8 mouse cellular contexts compared by ENCODE assay signal in the genomic region with DNA sequence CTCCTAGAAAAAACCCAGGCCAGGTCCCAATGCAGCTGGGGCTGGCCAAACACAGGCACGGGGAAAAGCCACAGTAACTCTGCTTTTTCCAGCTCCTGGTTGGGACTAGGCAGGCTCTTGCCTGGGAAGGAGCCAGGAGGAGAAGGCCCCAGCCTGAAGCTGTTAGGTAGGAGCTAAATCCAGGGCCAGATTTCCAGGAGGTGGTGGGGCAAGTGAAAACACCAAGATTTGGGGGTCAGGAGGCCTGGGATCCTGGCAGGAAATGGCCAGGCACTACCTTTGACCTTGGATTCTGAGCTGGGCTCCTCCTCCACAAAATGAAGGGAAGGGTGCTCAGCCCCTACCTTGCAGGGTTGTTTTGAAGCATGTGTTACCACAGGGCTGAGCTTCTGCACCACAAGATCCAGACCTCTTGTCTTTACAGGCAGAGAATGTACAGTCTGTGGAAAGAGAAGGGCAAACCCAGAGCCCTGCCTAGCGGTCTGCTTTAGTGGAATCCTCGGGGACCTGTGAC. TPM values are rescaled to one million over a fixed set of nuclear protein-coding genes. Genes with fewer than 3 reads are reported as not detected.
DNase-seq lines count a peak whose midpoint lies in the region; ATAC-seq and TF ChIP-seq lines count a peak whose summit lies in the region.

A gene (minus strand): TSS at position 464 of the 514 bp plus-strand sequence.

- peak within 1 kb of the TSS; percentile 45 for H3K4me2 ChIP-seq in forebrain, embryonic 16.5 days (ENCODE audit: low read length)
- peak within 1 kb of the TSS; percentile 55 for H3K4me2 ChIP-seq in kidney, embryonic 16.5 days (replicated peaks; ENCODE audit: low read depth, low read length)
- H3K4me2 ChIP-seq in myocyte (ENCODE audit: low read depth): peak within 1 kb of the TSS; percentile 73

- 0 out of 2 replicates have a peak within 1 kb of the TSS, but pooled peaks have one; percentile 16 for H3K9ac ChIP-seq in forebrain, embryonic 16.5 days (replicated peaks; ENCODE audit: low read depth, low read length)
- peak within 1 kb of the TSS; percentile 70 for H3K9ac ChIP-seq in kidney, embryonic 16.5 days (replicated peaks; ENCODE audit: low read length)

- H3K79me2 ChIP-seq in myocyte (ENCODE audit: control insufficient read depth, insufficient read depth): peaks cover 40% of the 10 kb centered on the region

- no peak for TF ChIP-seq POLR2A in myocyte (IDR thresholded peaks at IDR 0.05; ENCODE audit: insufficient read length, low read depth)

- intact Hi-C loops in left cerebral cortex, postnatal 4 days (cut with DNase I): no loop called here

- DNase-seq in left cerebral cortex, postnatal 4 days: peak; percentile 41
- no peak for DNase-seq in left cerebral cortex, adult 9 months (ENCODE audit: low spot score in 2 of 2)
- no peak for DNase-seq in layer of hippocampus, postnatal 36 days
- no peak for DNase-seq in adrenal gland, adult 8-10 months

- H3K4me1 ChIP-seq in forebrain, embryonic 16.5 days (replicated peaks; ENCODE audit: control insufficient read depth, insufficient read depth, low read length): peaks cover 15% of the 10 kb centered on the region
- H3K4me1 ChIP-seq in kidney, embryonic 16.5 days (ENCODE audit: insufficient read depth, low read length): peaks cover 76% of the 10 kb centered on the region

- peak within 1 kb of the TSS; percentile 16 for H3ac ChIP-seq in myocyte (ENCODE audit: control insufficient read depth, insufficient read length)

- no peaks in the 10 kb centered on the region; the same call in 1 of the 2 replicates for H3K27me3 ChIP-seq in forebrain, embryonic 16.5 days (replicated peaks; ENCODE audit: control insufficient read depth, insufficient read depth, low read length)
- H3K27me3 ChIP-seq in kidney, embryonic 16.5 days (ENCODE audit: insufficient read depth, low read length): no peaks in the 10 kb centered on the region
- H3K27me3 ChIP-seq in myocyte (ENCODE audit: control insufficient read depth, insufficient read depth, insufficient read length): no peaks in the 10 kb centered on the region

- H3K36me3 ChIP-seq in forebrain, embryonic 16.5 days (ENCODE audit: control insufficient read depth, insufficient read depth): no peaks in the 10 kb centered on the region
- no peaks in the 10 kb centered on the region for H3K36me3 ChIP-seq in kidney, embryonic 16.5 days (ENCODE audit: insufficient read depth, low read length)
- no peaks in the 10 kb centered on the region for H3K36me3 ChIP-seq in myocyte (ENCODE audit: control insufficient read depth, insufficient read depth)

- no peak within 1 kb of the TSS for H3K27ac ChIP-seq in forebrain, embryonic 16.5 days (ENCODE audit: low read length)
- peak within 1 kb of the TSS; percentile 73 for H3K27ac ChIP-seq in kidney, embryonic 16.5 days (ENCODE audit: low read length)

- peak within 1 kb of the TSS; percentile 24 for H3K4me3 ChIP-seq in forebrain, embryonic 16.5 days (replicated peaks; ENCODE audit: low read length)
- H3K4me3 ChIP-seq in kidney, embryonic 16.5 days (ENCODE audit: low read length): peak within 1 kb of the TSS; percentile 51
- H3K4me3 ChIP-seq in myocyte: peak within 1 kb of the TSS; percentile 86

- 19% methylated on average over 3 of the region's 3 CpGs for WGBS in forebrain, embryonic 16.5 days
- WGBS in kidney, embryonic 16.5 days: 7% methylated on average over 3 of the region's 3 CpGs

- no peaks in the 10 kb centered on the region for H3K9me3 ChIP-seq in forebrain, embryonic 16.5 days (ENCODE audit: control insufficient read depth, low read length)
- no peaks in the 10 kb centered on the region for H3K9me3 ChIP-seq in kidney, embryonic 16.5 days (ENCODE audit: low read length)

- ATAC-seq in forebrain, embryonic 16.5 days: no peak
- ATAC-seq in kidney, embryonic 16.5 days (ENCODE audit: low FRiP score, low TSS enrichment): peak; percentile 17; the same call in 1 of the 2 replicates
- no peak for ATAC-seq in frontal cortex, adult (ENCODE audit: low TSS enrichment)

TF ChIP-seq in myocyte, 11 proteins besides CTCF, POLR2A, EP300 and RAD21:
- TF ChIP-seq REST (IDR thresholded peaks at IDR 0.05; ENCODE audit: insufficient read depth, insufficient read length) (no peak), MYOD1 (IDR thresholded peaks at IDR 0.05; ENCODE audit: control insufficient read depth in 1 of 3, insufficient read length in 2 of 3, low read depth in 2 of 3) (no peak), POLR2AphosphoS2 (IDR thresholded peaks at IDR 0.05; ENCODE audit: insufficient read length, low read depth) (no peak), MAX (IDR thresholded peaks at IDR 0.05; ENCODE audit: low read depth) (no peak), SRF (IDR thresholded peaks at IDR 0.05; ENCODE audit: control insufficient read depth, insufficient read length, low read depth) (no peak), E2F4 (IDR thresholded peaks at IDR 0.05; ENCODE audit: insufficient read depth) (no peak), CEBPB (IDR thresholded peaks at IDR 0.05; ENCODE audit: insufficient read depth, poor library complexity, severe bottlenecking) (no peak), MYOG (IDR thresholded peaks at IDR 0.05; ENCODE audit: control insufficient read depth in 1 of 3, insufficient read depth in 1 of 3, insufficient read length in 2 of 3, low read depth in 2 of 3) (no peak), USF1 (IDR thresholded peaks at IDR 0.05; ENCODE audit: low read depth) (no peak), TCF12 (IDR thresholded peaks at IDR 0.05; ENCODE audit: insufficient read depth, poor library complexity, severe bottlenecking) (no peak), TCF3 (IDR thresholded peaks at IDR 0.05; ENCODE audit: insufficient read length, low read depth) (no peak)
TF ChIP-seq in myocyte: peak in this region for 0.

RNA-seq across cellular contexts. Expression of the gene that starts here (rescaled TPM):
- total RNA-seq in left cerebral cortex, postnatal 4 days (2021): not detected
- not detected in 2 replicates for polyA plus RNA-seq in forebrain, embryonic 16.5 days (2015; fragmentation: Nextera tagmentation; extraction: Ambion mirVana)
- polyA plus RNA-seq in kidney, embryonic 16.5 days (2015; fragmentation: Nextera tagmentation; extraction: Ambion mirVana): 0.26 and 0.32 TPM in 2 replicates
- polyA plus RNA-seq in myocyte (2012; fragmentation: generic; extraction: Trizol): 0.85 TPM
- total RNA-seq in layer of hippocampus, postnatal 36 days (2021): not detected
- total RNA-seq in adrenal gland, adult 8-10 months (2022): 1 to 10 TPM in 1 of 4 experiments, under 1 TPM in 2, not detected in 1; 0.29 to 1.5 (median 0.40) TPM

Comparison
In these comparisons a context has a peak if more than half of its experiments do, and no peak if none do; other contexts are left out.
1. Peak in DNase-seq in left cerebral cortex, postnatal 4 days; RNA of the gene not detected or under 1 TPM.
2. Peak in ATAC-seq, H3K4me3 ChIP-seq, H3K27ac ChIP-seq, H3K9ac ChIP-seq and H3K4me2 ChIP-seq in kidney, embryonic 16.5 days; RNA of the gene not detected or under 1 TPM.
3. H3K4me3 ChIP-seq: peak in every context shown above with its lines; median percentile 86 in myocyte; 51 in kidney, embryonic 16.5 days; 24 in forebrain, embryonic 16.5 days.